Mouse (Mus musculus): Measurements from ENCODE around the gene Angptl3. TPM values are rescaled to one million over a fixed set of nuclear protein-coding genes. Genes with fewer than 3 reads are reported as not detected.

Angptl3 gene
- polyA plus RNA-seq, 1 experiment = 0.04 TPM

DNA sequence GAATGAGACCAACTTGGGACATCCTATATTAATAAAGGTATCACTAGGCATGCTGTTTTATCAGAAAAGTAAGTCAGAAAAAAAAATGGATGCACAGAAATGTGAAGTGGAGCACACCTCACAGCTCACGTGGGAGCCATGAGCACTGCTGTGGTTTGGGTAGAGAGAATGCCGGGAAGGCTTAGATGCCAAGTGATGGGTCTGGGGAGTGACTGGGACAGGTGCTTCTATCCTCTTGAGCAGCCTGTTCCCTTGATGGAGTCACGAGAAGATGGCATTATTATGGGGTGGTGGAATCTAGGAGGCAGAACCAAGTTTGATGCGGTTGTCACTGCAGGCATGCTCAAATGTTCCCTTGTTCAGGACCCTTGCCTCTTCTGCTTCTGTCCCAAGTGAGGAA is 19.7 kb upstream of the Angptl3 start:
- H3K4me2 ChIP-seq (ENCODE audit: low read depth) = no peak overlapping the region
- no peaks in the 10 kb centered on the region for H3K27me3 ChIP-seq (ENCODE audit: control insufficient read depth, insufficient read depth, insufficient read length)
- H3ac ChIP-seq (ENCODE audit: control insufficient read depth, insufficient read length) = no peak overlapping the region
- TF ChIP-seq MYOD1 (IDR thresholded peaks at IDR 0.05; ENCODE audit: control insufficient read depth in 1 of 3, insufficient read length in 2 of 3, low read depth in 2 of 3) = peak in 2 of 3 experiments; percentile 74 to 77
- no peak for TF ChIP-seq MYOG (IDR thresholded peaks at IDR 0.05; ENCODE audit: control insufficient read depth in 1 of 3, insufficient read depth in 1 of 3, insufficient read length in 2 of 3, low read depth in 2 of 3)
- H3K4me3 ChIP-seq = no peak overlapping the region
- peaks cover 14% of the 10 kb centered on the region for H3K36me3 ChIP-seq (ENCODE audit: control insufficient read depth, insufficient read depth)
- no peaks in the 10 kb centered on the region for H3K79me2 ChIP-seq (ENCODE audit: control insufficient read depth, insufficient read depth)

DNA sequence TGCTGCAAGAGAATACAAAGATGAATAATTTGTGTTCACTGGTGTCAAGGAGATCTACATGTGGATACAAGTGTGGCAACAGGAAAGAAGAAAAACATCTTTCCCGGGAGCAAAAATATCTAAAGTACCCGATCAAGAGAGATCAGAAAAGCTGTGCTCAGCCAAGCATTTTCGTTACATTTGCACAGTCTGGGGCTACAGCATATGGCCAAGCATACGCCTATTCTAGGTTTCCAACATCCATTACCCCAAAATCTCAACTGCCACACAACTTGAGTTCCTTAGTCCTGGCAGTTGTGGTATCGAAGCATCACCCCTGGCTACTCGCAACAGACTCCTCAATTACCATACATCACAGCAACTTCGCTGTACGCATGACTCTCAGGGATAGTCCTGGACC is 8.5 kb upstream of the Angptl3 start:
- Histone ChIP-seq H3K79me2 (ENCODE audit: control insufficient read depth, insufficient read depth) (no peaks in the 10 kb centered on the region), H3K36me3 (ENCODE audit: control insufficient read depth, insufficient read depth) (peaks cover 13% of the 10 kb centered on the region), H3K4me2 (ENCODE audit: low read depth) (no peak overlapping the region), H3ac (ENCODE audit: control insufficient read depth, insufficient read length) (no peak overlapping the region), H3K27me3 (ENCODE audit: control insufficient read depth, insufficient read depth, insufficient read length) (no peaks in the 10 kb centered on the region), H3K4me3 (no peak overlapping the region)
- TF ChIP-seq POLR2AphosphoS2 (IDR thresholded peaks at IDR 0.05; ENCODE audit: insufficient read length, low read depth) (no peak), SRF (IDR thresholded peaks at IDR 0.05; ENCODE audit: control insufficient read depth, insufficient read length, low read depth) (no peak)

DNA sequence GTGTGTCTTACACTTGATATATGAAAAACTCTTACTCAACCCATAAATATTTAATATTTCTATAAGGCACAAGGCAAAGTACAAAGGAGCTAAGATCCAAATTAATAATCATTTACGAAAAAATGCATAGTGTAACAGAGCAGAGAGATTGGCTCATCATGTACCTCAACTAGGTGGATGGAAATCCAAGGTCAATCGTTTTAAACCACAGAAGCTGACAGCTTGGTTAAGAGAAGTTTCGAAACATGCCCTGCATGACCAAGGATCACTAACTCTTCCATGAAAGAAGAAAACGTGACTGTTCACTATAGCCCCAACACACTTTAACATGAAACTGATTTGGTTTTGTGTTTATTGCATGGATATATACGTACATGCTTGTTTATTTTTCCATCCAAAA is 2.4 kb upstream of the Angptl3 start:
- H3ac ChIP-seq (ENCODE audit: control insufficient read depth, insufficient read length) = no peak overlapping the region
- TF ChIP-seq USF1 (IDR thresholded peaks at IDR 0.05; ENCODE audit: low read depth) (no peak), CEBPB (IDR thresholded peaks at IDR 0.05; ENCODE audit: insufficient read depth, poor library complexity, severe bottlenecking) (no peak), TCF12 (IDR thresholded peaks at IDR 0.05; ENCODE audit: insufficient read depth, poor library complexity, severe bottlenecking) (no peak), E2F4 (IDR thresholded peaks at IDR 0.05; ENCODE audit: insufficient read depth) (no peak), MYOG (IDR thresholded peaks at IDR 0.05; ENCODE audit: control insufficient read depth in 1 of 3, insufficient read depth in 1 of 3, insufficient read length in 2 of 3, low read depth in 2 of 3) (no peak), MYOD1 (IDR thresholded peaks at IDR 0.05; ENCODE audit: control insufficient read depth in 1 of 3, insufficient read length in 2 of 3, low read depth in 2 of 3) (no peak), SRF (IDR thresholded peaks at IDR 0.05; ENCODE audit: control insufficient read depth, insufficient read length, low read depth) (no peak), POLR2AphosphoS2 (IDR thresholded peaks at IDR 0.05; ENCODE audit: insufficient read length, low read depth) (no peak), TCF3 (IDR thresholded peaks at IDR 0.05; ENCODE audit: insufficient read length, low read depth) (no peak), REST (IDR thresholded peaks at IDR 0.05; ENCODE audit: insufficient read depth, insufficient read length) (no peak), MAX (IDR thresholded peaks at IDR 0.05; ENCODE audit: low read depth) (no peak), POLR2A (IDR thresholded peaks at IDR 0.05; ENCODE audit: insufficient read length, low read depth) (no peak)
- H3K36me3 ChIP-seq (ENCODE audit: control insufficient read depth, insufficient read depth) = no peaks in the 10 kb centered on the region
- H3K79me2 ChIP-seq (ENCODE audit: control insufficient read depth, insufficient read depth) = no peaks in the 10 kb centered on the region
- no peak overlapping the region for H3K4me3 ChIP-seq
- H3K4me2 ChIP-seq (ENCODE audit: low read depth) = no peak overlapping the region
- H3K27me3 ChIP-seq (ENCODE audit: control insufficient read depth, insufficient read depth, insufficient read length) = no peaks in the 10 kb centered on the region

DNA sequence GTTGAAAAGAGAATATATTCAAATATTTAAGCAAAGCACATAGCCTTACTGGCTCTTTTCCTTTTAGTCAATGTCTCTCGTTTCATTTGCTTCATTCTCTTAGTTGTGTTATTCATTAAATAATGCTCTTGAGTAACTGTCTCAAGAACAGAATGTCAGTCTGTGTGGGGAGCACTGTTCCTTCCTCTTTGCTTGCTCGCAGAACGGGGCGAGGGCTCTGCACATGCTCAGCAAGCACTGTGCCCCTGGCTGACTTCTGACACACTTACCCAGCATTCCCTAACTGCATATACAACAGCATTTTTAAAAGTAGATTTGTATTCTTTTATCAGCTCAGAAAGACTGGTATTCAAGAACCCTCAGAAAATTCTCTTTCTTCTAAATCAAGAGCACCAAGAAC is 2.2 kb downstream of the Angptl3 start:
- Histone ChIP-seq H3K4me3 (no peak overlapping the region), H3K36me3 (ENCODE audit: control insufficient read depth, insufficient read depth) (no peaks in the 10 kb centered on the region), H3K4me2 (ENCODE audit: low read depth) (no peak overlapping the region), H3K79me2 (ENCODE audit: control insufficient read depth, insufficient read depth) (no peaks in the 10 kb centered on the region), H3ac (ENCODE audit: control insufficient read depth, insufficient read length) (no peak overlapping the region), H3K27me3 (ENCODE audit: control insufficient read depth, insufficient read depth, insufficient read length) (no peaks in the 10 kb centered on the region)
- TF ChIP-seq REST (IDR thresholded peaks at IDR 0.05; ENCODE audit: insufficient read depth, insufficient read length) (no peak), POLR2A (IDR thresholded peaks at IDR 0.05; ENCODE audit: insufficient read length, low read depth) (no peak), MYOG (IDR thresholded peaks at IDR 0.05; ENCODE audit: control insufficient read depth in 1 of 3, insufficient read depth in 1 of 3, insufficient read length in 2 of 3, low read depth in 2 of 3) (no peak), TCF12 (IDR thresholded peaks at IDR 0.05; ENCODE audit: insufficient read depth, poor library complexity, severe bottlenecking) (no peak), MYOD1 (IDR thresholded peaks at IDR 0.05; ENCODE audit: control insufficient read depth in 1 of 3, insufficient read length in 2 of 3, low read depth in 2 of 3) (no peak), SRF (IDR thresholded peaks at IDR 0.05; ENCODE audit: control insufficient read depth, insufficient read length, low read depth) (no peak), CEBPB (IDR thresholded peaks at IDR 0.05; ENCODE audit: insufficient read depth, poor library complexity, severe bottlenecking) (no peak), TCF3 (IDR thresholded peaks at IDR 0.05; ENCODE audit: insufficient read length, low read depth) (no peak), MAX (IDR thresholded peaks at IDR 0.05; ENCODE audit: low read depth) (no peak), E2F4 (IDR thresholded peaks at IDR 0.05; ENCODE audit: insufficient read depth) (no peak), USF1 (IDR thresholded peaks at IDR 0.05; ENCODE audit: low read depth) (no peak)

DNA sequence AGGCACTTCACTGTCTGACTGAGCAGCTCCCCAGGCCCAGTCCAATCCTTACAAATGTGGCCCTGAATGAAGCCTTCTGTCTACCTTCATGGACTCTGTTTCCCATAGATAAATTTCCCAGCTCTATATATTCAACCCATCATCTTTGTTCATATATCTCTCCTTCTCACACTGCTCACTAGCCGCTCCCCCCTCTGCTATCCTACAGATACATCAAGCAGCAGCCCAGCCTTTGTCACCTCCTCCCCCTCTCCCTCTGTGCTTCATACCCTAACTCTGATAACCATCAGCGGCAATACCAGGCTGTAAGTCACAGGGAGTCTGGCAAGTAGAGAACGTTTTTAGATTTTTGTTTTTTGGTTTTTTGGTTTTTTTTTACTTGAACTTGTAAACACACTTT is 14.1 kb downstream of the Angptl3 start:
- H3K27me3 ChIP-seq (ENCODE audit: control insufficient read depth, insufficient read depth, insufficient read length) = no peaks in the 10 kb centered on the region
- no peak overlapping the region for H3K4me3 ChIP-seq
- TF ChIP-seq TCF12 (IDR thresholded peaks at IDR 0.05; ENCODE audit: insufficient read depth, poor library complexity, severe bottlenecking) (no peak), USF1 (IDR thresholded peaks at IDR 0.05; ENCODE audit: low read depth) (no peak), CEBPB (IDR thresholded peaks at IDR 0.05; ENCODE audit: insufficient read depth, poor library complexity, severe bottlenecking) (no peak), SRF (IDR thresholded peaks at IDR 0.05; ENCODE audit: control insufficient read depth, insufficient read length, low read depth) (no peak), MYOD1 (IDR thresholded peaks at IDR 0.05; ENCODE audit: control insufficient read depth in 1 of 3, insufficient read length in 2 of 3, low read depth in 2 of 3) (no peak), POLR2AphosphoS2 (IDR thresholded peaks at IDR 0.05; ENCODE audit: insufficient read length, low read depth) (no peak), REST (IDR thresholded peaks at IDR 0.05; ENCODE audit: insufficient read depth, insufficient read length) (no peak), TCF3 (IDR thresholded peaks at IDR 0.05; ENCODE audit: insufficient read length, low read depth) (no peak), MYOG (IDR thresholded peaks at IDR 0.05; ENCODE audit: control insufficient read depth in 1 of 3, insufficient read depth in 1 of 3, insufficient read length in 2 of 3, low read depth in 2 of 3) (no peak), E2F4 (IDR thresholded peaks at IDR 0.05; ENCODE audit: insufficient read depth) (no peak), POLR2A (IDR thresholded peaks at IDR 0.05; ENCODE audit: insufficient read length, low read depth) (no peak), MAX (IDR thresholded peaks at IDR 0.05; ENCODE audit: low read depth) (no peak)
- no peak overlapping the region for H3K4me2 ChIP-seq (ENCODE audit: low read depth)
- H3ac ChIP-seq (ENCODE audit: control insufficient read depth, insufficient read length) = no peak overlapping the region
- H3K36me3 ChIP-seq (ENCODE audit: control insufficient read depth, insufficient read depth) = peaks cover 31% of the 10 kb centered on the region
- no peaks in the 10 kb centered on the region for H3K79me2 ChIP-seq (ENCODE audit: control insufficient read depth, insufficient read depth)
